Mouse (Mus musculus): ENCODE results near the gene Gm20431. TPM values are rescaled to one million over a fixed set of nuclear protein-coding genes. Genes with fewer than 3 reads are reported as not detected.

The Gm20431 gene
- polyA plus RNA-seq, 1 experiment from 2014 or later: 8.2 TPM

GRCm38 (mm10) chr2:167641337-167641736 is 20.0 kb downstream of the Gm20431 start:
- no peak for ATAC-seq
- Histone ChIP-seq H3K9me3 (ENCODE audit: control insufficient read depth, low read length) (no peaks in the 10 kb centered on the region), H3K36me3 (ENCODE audit: control insufficient read depth, insufficient read depth) (no peaks in the 10 kb centered on the region), H3K27me3 (replicated peaks; ENCODE audit: control insufficient read depth, insufficient read depth, low read length) (no peaks in the 10 kb centered on the region), H3K9ac (replicated peaks; ENCODE audit: low read depth, low read length) (no peak overlapping the region), H3K4me2 (ENCODE audit: low read length) (no peak overlapping the region), H3K4me3 (replicated peaks; ENCODE audit: low read length) (no peak overlapping the region), H3K27ac (ENCODE audit: low read length) (no peak overlapping the region), H3K4me1 (replicated peaks; ENCODE audit: control insufficient read depth, insufficient read depth, low read length) (no peaks in the 10 kb centered on the region)
- 47% methylated on average over 8 of the region's 8 CpGs for WGBS

- Histone ChIP-seq H3K27ac (ENCODE audit: low read length) (no peak overlapping the region), H3K36me3 (ENCODE audit: control insufficient read depth, insufficient read depth) (no peaks in the 10 kb centered on the region), H3K27me3 (replicated peaks; ENCODE audit: control insufficient read depth, insufficient read depth, low read length) (no peaks in the 10 kb centered on the region), H3K9ac (replicated peaks; ENCODE audit: low read depth, low read length) (no peak overlapping the region), H3K4me1 (replicated peaks; ENCODE audit: control insufficient read depth, insufficient read depth, low read length) (no peaks in the 10 kb centered on the region), H3K9me3 (ENCODE audit: control insufficient read depth, low read length) (no peaks in the 10 kb centered on the region), H3K4me3 (replicated peaks; ENCODE audit: low read length) (no peak overlapping the region), H3K4me2 (ENCODE audit: low read length) (no peak overlapping the region)
- no peak for ATAC-seq
- 80% methylated on average over 3 of the region's 3 CpGs for WGBS
Observed at GRCm38 (mm10) chr2:167640279-167640678, 21.0 kb downstream of the Gm20431 start.

- Histone ChIP-seq H3K36me3 (ENCODE audit: control insufficient read depth, insufficient read depth) (no peaks in the 10 kb centered on the region), H3K9me3 (ENCODE audit: control insufficient read depth, low read length) (no peaks in the 10 kb centered on the region), H3K27me3 (replicated peaks; ENCODE audit: control insufficient read depth, insufficient read depth, low read length) (no peaks in the 10 kb centered on the region), H3K4me2 (ENCODE audit: low read length) (peak overlapping the region; percentile 66), H3K4me3 (replicated peaks; ENCODE audit: low read length) (peak overlapping the region; percentile 36), H3K4me1 (replicated peaks; ENCODE audit: control insufficient read depth, insufficient read depth, low read length) (peaks cover 24% of the 10 kb centered on the region), H3K9ac (replicated peaks; ENCODE audit: low read depth, low read length) (no peak overlapping the region), H3K27ac (ENCODE audit: low read length) (0 out of 2 replicates have a peak overlapping the region, but pooled peaks have one; percentile 61)
- 78% methylated on average over 7 of the region's 7 CpGs for WGBS
- no peak for ATAC-seq
Observed at GRCm38 (mm10) chr2:167634865-167635512, 26.3 kb downstream of the Gm20431 start.

GRCm38 (mm10) chr2:167634338-167634770 is 26.9 kb downstream of the Gm20431 start:
- peak overlapping the region; percentile 36 for H3K4me3 ChIP-seq (replicated peaks; ENCODE audit: low read length)
- H3K27ac ChIP-seq (ENCODE audit: low read length): peak overlapping the region; percentile 73
- H3K4me1 ChIP-seq (replicated peaks; ENCODE audit: control insufficient read depth, insufficient read depth, low read length): peaks cover 30% of the 10 kb centered on the region
- peak overlapping the region; percentile 66 for H3K4me2 ChIP-seq (ENCODE audit: low read length)
- H3K9ac ChIP-seq (replicated peaks; ENCODE audit: low read depth, low read length): peak overlapping the region; percentile 50
- under 1% methylated on average over 15 of the region's 15 CpGs for WGBS
- peak; percentile 87 for ATAC-seq
- no peaks in the 10 kb centered on the region for H3K9me3 ChIP-seq (ENCODE audit: control insufficient read depth, low read length)
- no peaks in the 10 kb centered on the region for H3K27me3 ChIP-seq (replicated peaks; ENCODE audit: control insufficient read depth, insufficient read depth, low read length)
- no peaks in the 10 kb centered on the region for H3K36me3 ChIP-seq (ENCODE audit: control insufficient read depth, insufficient read depth)

GRCm38 (mm10) chr2:167633537-167633872 is 27.8 kb downstream of the Gm20431 start:
- H3K9ac ChIP-seq (replicated peaks; ENCODE audit: low read depth, low read length): no peak overlapping the region
- H3K9me3 ChIP-seq (ENCODE audit: control insufficient read depth, low read length): no peaks in the 10 kb centered on the region
- no peak overlapping the region for H3K4me3 ChIP-seq (replicated peaks; ENCODE audit: low read length)
- no peak overlapping the region for H3K4me2 ChIP-seq (ENCODE audit: low read length)
- no peak for ATAC-seq
- 91% methylated on average over 6 of the region's 6 CpGs for WGBS
- no peak overlapping the region for H3K27ac ChIP-seq (ENCODE audit: low read length)
- peaks cover 39% of the 10 kb centered on the region for H3K4me1 ChIP-seq (replicated peaks; ENCODE audit: control insufficient read depth, insufficient read depth, low read length)
- H3K27me3 ChIP-seq (replicated peaks; ENCODE audit: control insufficient read depth, insufficient read depth, low read length): no peaks in the 10 kb centered on the region
- H3K36me3 ChIP-seq (ENCODE audit: control insufficient read depth, insufficient read depth): no peaks in the 10 kb centered on the region

- Histone ChIP-seq H3K4me2 (ENCODE audit: low read length) (peak overlapping the region; percentile 54), H3K9me3 (ENCODE audit: control insufficient read depth, low read length) (no peaks in the 10 kb centered on the region), H3K36me3 (ENCODE audit: control insufficient read depth, insufficient read depth) (no peaks in the 10 kb centered on the region), H3K9ac (replicated peaks; ENCODE audit: low read depth, low read length) (no peak overlapping the region), H3K27ac (ENCODE audit: low read length) (peak overlapping the region; percentile 69; the same call in 1 of the 2 replicates), H3K27me3 (replicated peaks; ENCODE audit: control insufficient read depth, insufficient read depth, low read length) (no peaks in the 10 kb centered on the region), H3K4me1 (replicated peaks; ENCODE audit: control insufficient read depth, insufficient read depth, low read length) (peaks cover 40% of the 10 kb centered on the region), H3K4me3 (replicated peaks; ENCODE audit: low read length) (no peak overlapping the region; the same call in 1 of the 2 replicates)
- 81% methylated on average over 12 of the region's 12 CpGs for WGBS
- ATAC-seq: no peak
Observed at GRCm38 (mm10) chr2:167632731-167633536, 28.4 kb downstream of the Gm20431 start.

- Histone ChIP-seq H3K27ac (ENCODE audit: low read length) (peak within 1 kb of the TSS; percentile 81), H3K4me2 (ENCODE audit: low read length) (peak within 1 kb of the TSS; percentile 91), H3K9me3 (ENCODE audit: control insufficient read depth, low read length) (no peaks in the 10 kb centered on the region), H3K9ac (replicated peaks; ENCODE audit: low read depth, low read length) (peak within 1 kb of the TSS; percentile 92), H3K36me3 (ENCODE audit: control insufficient read depth, insufficient read depth) (no peaks in the 10 kb centered on the region), H3K27me3 (replicated peaks; ENCODE audit: control insufficient read depth, insufficient read depth, low read length) (no peaks in the 10 kb centered on the region), H3K4me1 (replicated peaks; ENCODE audit: control insufficient read depth, insufficient read depth, low read length) (peaks cover 40% of the 10 kb centered on the region), H3K4me3 (replicated peaks; ENCODE audit: low read length) (peak within 1 kb of the TSS; percentile 85)
- ATAC-seq: peak; percentile 77
- under 1% methylated on average over 74 of the region's 87 CpGs for WGBS
Observed at GRCm38 (mm10) chr2:167631591-167632448, 29.5 kb downstream of the Gm20431 start, which contains the start of gene Ube2v1. Gene Ube2v1 (minus strand): TSS chr2:167632095.

- no peaks in the 10 kb centered on the region for H3K27me3 ChIP-seq (replicated peaks; ENCODE audit: control insufficient read depth, insufficient read depth, low read length)
- H3K9ac ChIP-seq (replicated peaks; ENCODE audit: low read depth, low read length): peak overlapping the region; percentile 92
- WGBS: 0% methylated on average over 29 of the region's 31 CpGs
- peak; percentile 15 for ATAC-seq
- H3K9me3 ChIP-seq (ENCODE audit: control insufficient read depth, low read length): no peaks in the 10 kb centered on the region
- H3K4me3 ChIP-seq (replicated peaks; ENCODE audit: low read length): peak overlapping the region; percentile 85
- H3K27ac ChIP-seq (ENCODE audit: low read length): peak overlapping the region; percentile 81
- peaks cover 40% of the 10 kb centered on the region for H3K4me1 ChIP-seq (replicated peaks; ENCODE audit: control insufficient read depth, insufficient read depth, low read length)
- no peaks in the 10 kb centered on the region for H3K36me3 ChIP-seq (ENCODE audit: control insufficient read depth, insufficient read depth)
- peak overlapping the region; percentile 91 for H3K4me2 ChIP-seq (ENCODE audit: low read length)
Observed at GRCm38 (mm10) chr2:167631181-167631590, 30.1 kb downstream of the Gm20431 start.

GRCm38 (mm10) chr2:167630421-167630820 is 30.9 kb downstream of the Gm20431 start:
- 81% methylated on average over 5 of the region's 5 CpGs for WGBS
- H3K27ac ChIP-seq (ENCODE audit: low read length): no peak overlapping the region
- H3K4me1 ChIP-seq (replicated peaks; ENCODE audit: control insufficient read depth, insufficient read depth, low read length): peaks cover 44% of the 10 kb centered on the region

More at GRCm38 (mm10) chr2:167630421-167630820, 30.9 kb downstream of the Gm20431 start:
- H3K9me3 ChIP-seq (ENCODE audit: control insufficient read depth, low read length): no peaks in the 10 kb centered on the region
- peak overlapping the region; percentile 92 for H3K9ac ChIP-seq (replicated peaks; ENCODE audit: low read depth, low read length)
- ATAC-seq: no peak
- no peaks in the 10 kb centered on the region for H3K36me3 ChIP-seq (ENCODE audit: control insufficient read depth, insufficient read depth)
- peak overlapping the region; percentile 85 for H3K4me3 ChIP-seq (replicated peaks; ENCODE audit: low read length)
- H3K4me2 ChIP-seq (ENCODE audit: low read length): peak overlapping the region; percentile 91
- no peaks in the 10 kb centered on the region for H3K27me3 ChIP-seq (replicated peaks; ENCODE audit: control insufficient read depth, insufficient read depth, low read length)
